Mouse (Mus musculus): Measurements from ENCODE around the gene Ssb. TPM values are rescaled to one million over a fixed set of nuclear protein-coding genes. Genes with fewer than 3 reads are reported as not detected.

Gene Ssb
- polyA plus RNA-seq, 1 experiment from 2014 or later, result 133 TPM

DNA sequence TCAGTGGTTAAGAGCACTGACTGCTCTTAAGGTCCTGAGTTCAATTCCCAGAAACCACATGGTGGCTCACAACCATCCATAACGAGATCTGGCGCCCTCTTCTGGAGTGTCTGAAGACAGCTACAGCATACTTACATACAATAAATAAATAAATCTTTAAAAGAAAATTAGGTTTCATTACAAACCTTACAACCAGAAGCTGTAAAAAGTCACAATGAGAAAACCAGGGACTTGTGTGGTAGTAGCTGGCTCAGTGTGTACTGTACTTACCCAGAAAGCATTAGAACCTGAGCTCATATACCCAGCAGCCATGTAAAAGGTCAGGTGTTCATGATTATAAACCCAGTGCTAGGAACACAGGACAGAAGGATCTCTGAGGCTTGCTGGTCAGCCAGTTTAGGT lies 22.6 kb downstream of the Ssb start:
- Histone ChIP-seq H3K9me3 (replicated peaks) (no peaks in the 10 kb centered on the region), H3K27me3 (no peaks in the 10 kb centered on the region), H3K4me3 (replicated peaks) (peak overlapping the region; percentile 82), H3K4me2 (peak overlapping the region; percentile 78), H3K4me1 (replicated peaks) (peaks cover 19% of the 10 kb centered on the region), H3K36me3 (replicated peaks) (peaks cover 12% of the 10 kb centered on the region; the same call in 1 of the 2 replicates), H3K9ac (peak overlapping the region; percentile 93; the same call in 1 of the 2 replicates), H3K27ac (replicated peaks) (peak overlapping the region; percentile 76)
- 33% methylated on average over 2 of the region's 2 CpGs for WGBS (ENCODE audit: insufficient replicate concordance)
- no peak for ATAC-seq (ENCODE audit: insufficient read depth)

DNA sequence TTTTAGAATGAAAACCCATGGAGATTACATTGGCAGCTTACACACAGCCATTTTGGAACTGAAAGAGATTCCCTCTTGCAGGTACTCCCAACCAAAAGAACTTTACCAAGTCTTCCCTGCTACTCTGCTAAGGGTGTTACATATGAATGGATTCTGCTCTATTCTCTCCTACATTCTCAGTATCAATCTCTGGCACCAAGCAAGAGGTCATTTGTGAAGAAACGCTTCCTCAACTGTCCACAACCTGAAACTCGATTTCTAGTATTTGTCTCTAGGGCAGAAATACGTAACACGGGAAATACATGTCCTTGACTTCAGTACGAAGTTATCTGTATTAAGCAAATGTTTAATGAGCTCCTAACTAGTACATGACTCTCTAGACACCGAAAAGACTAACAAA lies 23.2 kb downstream of the Ssb start:
- Histone ChIP-seq H3K36me3 (replicated peaks) (0 out of 2 replicates have a peak, but pooled peaks cover 6% of the 10 kb centered on the region), H3K27me3 (no peaks in the 10 kb centered on the region), H3K4me3 (replicated peaks) (peak overlapping the region; percentile 82), H3K9ac (peak overlapping the region; percentile 93), H3K27ac (replicated peaks) (peak overlapping the region; percentile 76), H3K4me2 (peak overlapping the region; percentile 78), H3K9me3 (replicated peaks) (no peaks in the 10 kb centered on the region), H3K4me1 (replicated peaks) (peaks cover 19% of the 10 kb centered on the region)
- 21% methylated on average over 6 of the region's 6 CpGs for WGBS (ENCODE audit: insufficient replicate concordance)
- no peak for ATAC-seq (ENCODE audit: insufficient read depth)

GRCm38 (mm10) chr2:69885050-69885449 lies 23.7 kb downstream of the Ssb start:
- H3K4me1 ChIP-seq (replicated peaks), result peaks cover 19% of the 10 kb centered on the region
- 1% methylated on average over 12 of the region's 12 CpGs for WGBS (ENCODE audit: insufficient replicate concordance)
- H3K4me3 ChIP-seq (replicated peaks), result peak overlapping the region; percentile 82
- no peaks in the 10 kb centered on the region for H3K9me3 ChIP-seq (replicated peaks)
- H3K27me3 ChIP-seq, result no peaks in the 10 kb centered on the region
- peak overlapping the region; percentile 76 for H3K27ac ChIP-seq (replicated peaks)
- 0 out of 2 replicates have a peak, but pooled peaks cover 3% of the 10 kb centered on the region for H3K36me3 ChIP-seq (replicated peaks)
- peak overlapping the region; percentile 78 for H3K4me2 ChIP-seq
- peak overlapping the region; percentile 93 for H3K9ac ChIP-seq
- ATAC-seq (ENCODE audit: insufficient read depth), result peak; percentile 59

- ATAC-seq (ENCODE audit: insufficient read depth), result peak; percentile 98
- H3K4me3 ChIP-seq (replicated peaks), result peak within 1 kb of the TSS; percentile 82
- peak within 1 kb of the TSS; percentile 93 for H3K9ac ChIP-seq
- peak within 1 kb of the TSS; percentile 78 for H3K4me2 ChIP-seq
- WGBS (ENCODE audit: insufficient replicate concordance), result under 1% methylated on average over 45 of the region's 45 CpGs
- H3K4me1 ChIP-seq (replicated peaks), result peaks cover 20% of the 10 kb centered on the region
- peak within 1 kb of the TSS; percentile 76 for H3K27ac ChIP-seq (replicated peaks)
- H3K9me3 ChIP-seq (replicated peaks), result no peaks in the 10 kb centered on the region
- H3K36me3 ChIP-seq (replicated peaks), result 0 out of 2 replicates have a peak, but pooled peaks cover 3% of the 10 kb centered on the region
- no peaks in the 10 kb centered on the region for H3K27me3 ChIP-seq
These were observed 24.3 kb downstream of the Ssb start, which contains the start of gene Mettl5 for GRCm38 (mm10) chr2:69885451-69886305. Gene Mettl5, minus strand, starts transcription at chr2:69885615.

- 55% methylated on average over 2 of the region's 2 CpGs for WGBS (ENCODE audit: insufficient replicate concordance)
- H3K27ac ChIP-seq (replicated peaks), result no peak overlapping the region
- no peak for ATAC-seq (ENCODE audit: insufficient read depth)
- H3K9ac ChIP-seq, result no peak overlapping the region
- no peaks in the 10 kb centered on the region for H3K36me3 ChIP-seq (replicated peaks)
- H3K4me1 ChIP-seq (replicated peaks), result peaks cover 24% of the 10 kb centered on the region
- no peak overlapping the region for H3K4me2 ChIP-seq
- H3K4me3 ChIP-seq (replicated peaks), result no peak overlapping the region
- H3K27me3 ChIP-seq, result no peaks in the 10 kb centered on the region
- no peaks in the 10 kb centered on the region for H3K9me3 ChIP-seq (replicated peaks)
These were observed 27.6 kb downstream of the Ssb start for GRCm38 (mm10) chr2:69888957-69889356.

DNA sequence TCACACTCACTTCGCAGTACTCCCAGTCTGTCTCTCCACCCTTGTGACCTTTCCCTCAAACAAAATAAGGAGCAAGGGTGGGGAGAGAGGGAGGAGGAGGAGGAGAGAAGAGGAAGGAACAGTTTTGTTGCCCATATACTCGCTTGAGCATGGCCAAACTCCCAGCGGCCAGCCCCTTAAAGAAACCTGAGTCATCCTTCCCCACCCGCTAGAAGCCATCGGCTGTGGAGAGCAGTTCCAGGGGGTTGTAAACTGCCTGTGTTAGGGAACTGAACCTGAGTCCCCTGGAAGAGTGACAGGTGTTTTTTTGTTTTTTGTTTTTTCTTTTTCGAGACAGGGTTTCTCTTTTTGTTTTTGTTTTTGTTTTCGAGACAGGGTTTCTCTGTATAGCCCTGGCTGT lies 29.5 kb downstream of the Ssb start:
- no peaks in the 10 kb centered on the region for H3K9me3 ChIP-seq (replicated peaks)
- no peak overlapping the region for H3K4me2 ChIP-seq
- WGBS (ENCODE audit: insufficient replicate concordance), result 31% methylated on average over 7 of the region's 7 CpGs
- no peak for ATAC-seq (ENCODE audit: insufficient read depth)
- no peak overlapping the region for H3K4me3 ChIP-seq (replicated peaks)
- no peaks in the 10 kb centered on the region for H3K27me3 ChIP-seq
- no peak overlapping the region for H3K27ac ChIP-seq (replicated peaks)
- H3K4me1 ChIP-seq (replicated peaks), result peaks cover 19% of the 10 kb centered on the region
- H3K9ac ChIP-seq, result no peak overlapping the region
- no peaks in the 10 kb centered on the region for H3K36me3 ChIP-seq (replicated peaks)

- ATAC-seq (ENCODE audit: insufficient read depth), result no peak
- Histone ChIP-seq H3K4me3 (replicated peaks) (no peak overlapping the region), H3K27ac (replicated peaks) (no peak overlapping the region), H3K4me2 (no peak overlapping the region), H3K36me3 (replicated peaks) (no peaks in the 10 kb centered on the region), H3K4me1 (replicated peaks) (peaks cover 29% of the 10 kb centered on the region), H3K9me3 (replicated peaks) (no peaks in the 10 kb centered on the region), H3K27me3 (no peaks in the 10 kb centered on the region), H3K9ac (no peak overlapping the region)
- WGBS (ENCODE audit: insufficient replicate concordance), result 83% methylated on average over 1 of the region's 1 CpGs
These were observed 31.8 kb downstream of the Ssb start for GRCm38 (mm10) chr2:69893145-69893544.

DNA sequence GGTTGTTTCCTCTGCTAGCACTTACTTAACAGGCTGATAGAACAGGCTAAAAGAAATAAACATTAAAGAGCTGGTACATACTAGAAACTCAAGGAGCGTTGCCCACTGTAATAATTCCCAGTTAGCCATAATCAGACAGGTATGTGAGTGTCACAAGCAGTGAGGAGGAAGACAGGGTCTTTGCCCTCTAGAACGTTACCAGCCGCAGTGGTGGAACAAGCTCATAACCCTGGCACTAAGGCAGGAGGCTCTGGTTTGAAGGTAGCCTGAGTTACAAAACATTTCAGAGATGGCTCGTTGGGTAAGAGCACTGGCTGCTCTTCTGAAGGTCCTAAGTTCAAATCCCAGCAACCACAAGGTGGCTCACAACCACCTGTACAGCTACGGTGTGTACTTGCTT lies 32.5 kb downstream of the Ssb start:
- H3K4me1 ChIP-seq (replicated peaks), result peaks cover 37% of the 10 kb centered on the region
- H3K9ac ChIP-seq, result no peak overlapping the region
- H3K4me3 ChIP-seq (replicated peaks), result no peak overlapping the region
- no peak overlapping the region for H3K27ac ChIP-seq (replicated peaks)
- 75% methylated on average over 5 of the region's 5 CpGs for WGBS (ENCODE audit: insufficient replicate concordance)
- H3K27me3 ChIP-seq, result no peaks in the 10 kb centered on the region
- no peaks in the 10 kb centered on the region for H3K9me3 ChIP-seq (replicated peaks)
- no peak for ATAC-seq (ENCODE audit: insufficient read depth)
- no peak overlapping the region for H3K4me2 ChIP-seq
- H3K36me3 ChIP-seq (replicated peaks), result no peaks in the 10 kb centered on the region

DNA sequence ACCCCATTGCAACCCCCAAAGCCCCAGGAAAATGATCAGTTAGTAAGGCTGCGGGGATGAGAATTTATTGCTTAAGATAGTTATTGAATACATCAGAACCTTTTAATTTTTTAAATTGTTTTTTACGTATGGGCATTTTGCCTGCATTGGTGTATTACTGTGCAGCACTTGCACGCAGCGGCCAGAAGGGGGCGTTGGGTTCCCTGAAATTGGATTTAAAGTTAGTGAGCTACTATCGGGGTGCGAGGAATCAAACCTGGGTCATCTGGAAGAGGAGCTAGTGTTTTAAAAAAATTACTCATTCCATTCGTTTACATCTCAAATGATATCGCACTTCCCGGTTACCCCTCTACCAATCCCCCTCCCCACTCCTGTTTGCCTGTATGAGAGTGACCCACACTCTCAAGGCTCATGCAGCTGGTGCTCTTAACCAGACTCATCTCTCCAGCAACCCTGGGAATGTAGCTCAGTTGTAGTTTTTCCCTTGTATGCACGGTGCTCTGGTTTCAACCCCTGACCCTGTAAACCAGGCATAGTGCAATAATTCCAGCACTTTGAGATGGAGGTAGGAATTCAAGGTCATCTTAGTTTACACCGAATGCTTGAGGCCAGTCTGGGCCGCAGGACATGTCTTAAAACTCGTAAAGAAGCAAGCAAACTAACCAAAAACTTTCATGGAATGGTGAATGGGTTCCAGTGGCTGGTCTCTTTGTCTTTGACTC lies 34.3 kb downstream of the Ssb start:
- Histone ChIP-seq H3K4me1 (replicated peaks) (peaks cover 44% of the 10 kb centered on the region), H3K9me3 (replicated peaks) (no peaks in the 10 kb centered on the region), H3K4me2 (peak overlapping the region; percentile 95; the same call in 1 of the 2 replicates), H3K4me3 (replicated peaks) (no peak overlapping the region), H3K27me3 (no peaks in the 10 kb centered on the region), H3K36me3 (replicated peaks) (no peaks in the 10 kb centered on the region; the same call in 1 of the 2 replicates), H3K9ac (no peak overlapping the region), H3K27ac (replicated peaks) (peak overlapping the region; percentile 91)
- 62% methylated on average over 14 of the region's 14 CpGs for WGBS (ENCODE audit: insufficient replicate concordance)
- no peak for ATAC-seq (ENCODE audit: insufficient read depth)

DNA sequence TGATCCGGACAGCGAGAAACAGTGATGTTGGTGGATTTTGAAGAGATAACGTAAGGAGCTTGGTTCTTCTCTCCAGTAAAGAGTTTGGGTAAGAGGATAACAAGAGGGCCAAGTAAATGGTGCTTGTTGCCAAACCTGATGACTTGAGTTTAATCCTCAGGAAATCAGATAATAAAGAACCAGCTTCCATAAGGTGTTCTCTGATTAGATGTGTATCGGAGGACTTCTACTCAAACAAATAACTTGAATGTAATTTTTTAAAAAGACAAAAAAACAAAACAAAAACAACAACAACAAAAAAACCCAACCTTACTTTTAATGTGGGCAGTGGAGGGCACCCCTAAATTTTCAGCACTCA lies 34.8 kb downstream of the Ssb start:
- H3K27ac ChIP-seq (replicated peaks), result peak overlapping the region; percentile 91
- H3K4me2 ChIP-seq, result peak overlapping the region; percentile 95
- no peak overlapping the region for H3K9ac ChIP-seq
- H3K27me3 ChIP-seq, result no peaks in the 10 kb centered on the region
- peaks cover 39% of the 10 kb centered on the region for H3K4me1 ChIP-seq (replicated peaks)
- no peaks in the 10 kb centered on the region for H3K9me3 ChIP-seq (replicated peaks)
- no peak overlapping the region for H3K4me3 ChIP-seq (replicated peaks)
- no peak for ATAC-seq (ENCODE audit: insufficient read depth)
- 34% methylated on average over 4 of the region's 4 CpGs for WGBS (ENCODE audit: insufficient replicate concordance)
- H3K36me3 ChIP-seq (replicated peaks), result no peaks in the 10 kb centered on the region; the same call in 1 of the 2 replicates

DNA sequence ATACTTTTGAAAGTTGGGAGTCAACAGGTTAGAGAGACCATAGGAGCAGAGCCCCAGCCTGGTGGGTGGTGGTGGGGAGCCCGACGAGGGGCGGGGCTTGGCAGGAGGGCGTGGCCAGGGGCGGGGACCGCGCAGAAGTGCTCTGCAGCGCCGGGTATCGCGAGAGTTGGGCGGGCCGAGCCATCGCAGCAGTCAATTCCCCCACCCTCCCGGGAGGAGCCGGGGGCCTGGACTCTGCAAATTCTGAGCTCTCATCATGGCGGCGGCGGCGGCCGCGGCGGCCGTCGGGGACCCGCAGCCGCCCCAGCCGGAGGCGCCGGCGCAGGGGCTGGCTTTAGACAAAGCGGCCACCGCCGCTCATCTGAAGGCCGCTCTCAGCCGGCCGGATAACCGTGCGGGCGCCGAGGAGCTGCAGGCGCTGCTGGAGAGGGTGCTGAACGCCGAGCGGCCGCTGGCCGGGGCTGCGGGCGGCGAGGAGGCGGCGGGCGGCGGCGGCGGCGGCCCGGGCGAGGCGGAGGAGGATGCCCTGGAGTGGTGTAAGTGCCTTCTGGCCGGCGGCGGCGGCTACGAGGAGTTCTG lies 35.8 kb downstream of the Ssb start, which contains the start of gene Ubr3:
TSS of gene Ubr3 (plus strand) at position 208 of the 579 bp plus-strand sequence.
- H3K9me3 ChIP-seq (replicated peaks), result no peaks in the 10 kb centered on the region
- WGBS (ENCODE audit: insufficient replicate concordance), result under 1% methylated on average over 65 of the region's 65 CpGs
- peaks cover 36% of the 10 kb centered on the region for H3K4me1 ChIP-seq (replicated peaks)
- ATAC-seq (ENCODE audit: insufficient read depth), result peak; percentile 96
- H3K27me3 ChIP-seq, result no peaks in the 10 kb centered on the region
- peak within 1 kb of the TSS; percentile 93 for H3K9ac ChIP-seq
- peak within 1 kb of the TSS; percentile 81 for H3K4me3 ChIP-seq (replicated peaks)
- no peaks in the 10 kb centered on the region; the same call in 1 of the 2 replicates for H3K36me3 ChIP-seq (replicated peaks)
- peak within 1 kb of the TSS; percentile 95 for H3K4me2 ChIP-seq
- peak within 1 kb of the TSS; percentile 91 for H3K27ac ChIP-seq (replicated peaks)

Measured in liver, embryonic 15.5 days (tissue).